Mouse (Mus musculus) skeletal muscle tissue, adult 2 months (tissue): ENCODE data around the gene Loxl3.

ENCODE experiments used
- DNase-seq: peaks from one replicate; pipeline ENCODE4 v3.0.0-alpha.2; 2012; ENCODE audit warnings: low read depth, low spot score

The Loxl3 gene

DNA sequence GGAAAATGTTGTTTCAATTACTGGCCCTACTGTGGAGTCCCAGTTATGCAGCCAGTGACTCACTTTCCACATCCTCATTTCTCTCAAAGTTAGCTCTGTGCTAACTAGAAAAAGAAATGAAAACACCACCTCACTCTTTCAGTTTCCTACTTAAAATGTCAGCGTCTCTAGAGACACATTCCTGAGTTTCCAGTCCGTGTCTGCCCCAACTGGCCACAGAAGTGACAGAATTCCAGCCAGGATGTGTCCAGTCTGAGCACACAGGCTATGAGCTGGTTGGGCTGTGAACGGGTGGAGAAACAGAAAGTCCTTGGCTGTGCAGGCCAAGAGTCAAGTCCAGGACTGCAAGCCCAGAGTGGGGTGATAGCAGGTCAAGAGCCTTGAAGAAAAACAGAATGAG, 16.8 kb upstream of the Loxl3 start:
- peak; percentile 90 for DNase-seq

DNA sequence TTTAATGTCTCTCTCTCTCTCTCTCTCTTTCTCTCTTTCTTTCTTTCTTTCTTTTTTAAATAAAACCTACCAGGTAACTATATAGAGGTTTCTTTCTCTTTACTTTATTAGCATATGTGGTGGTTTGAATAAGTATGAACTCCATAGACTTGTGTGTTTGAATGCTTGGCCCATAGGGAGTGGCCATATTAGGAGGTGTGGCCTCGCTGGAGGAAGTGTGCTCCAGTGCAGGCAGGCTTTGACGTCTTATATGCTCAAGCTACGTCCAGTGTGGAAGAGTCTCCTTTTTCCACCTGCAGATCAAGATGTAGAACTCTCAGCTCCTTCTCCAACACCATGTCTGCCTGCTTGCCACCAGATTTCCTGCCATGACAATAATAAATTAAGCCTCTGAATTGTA, 14.9 kb upstream of the Loxl3 start:
- DNase-seq = no peak

DNA sequence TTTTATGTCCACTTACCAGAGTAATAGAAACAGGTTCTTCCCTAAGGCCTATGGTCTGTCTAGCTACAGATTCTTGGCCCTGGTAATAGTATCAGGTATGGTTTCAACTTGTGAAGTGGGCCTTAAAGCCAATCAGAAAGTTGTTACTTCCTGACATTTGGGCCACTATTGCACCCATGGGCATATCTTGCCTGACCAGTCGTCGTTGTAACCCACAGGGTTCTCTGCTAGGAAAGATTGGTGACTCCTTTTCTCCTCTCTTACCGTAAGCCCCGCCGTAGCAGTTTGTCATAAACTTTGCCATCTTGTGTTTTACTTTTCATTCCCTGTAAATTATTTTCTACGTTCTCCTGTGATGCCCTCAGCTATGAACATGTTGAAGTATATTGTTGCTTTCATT, 13.9 kb upstream of the Loxl3 start:
- no peak for DNase-seq

DNA sequence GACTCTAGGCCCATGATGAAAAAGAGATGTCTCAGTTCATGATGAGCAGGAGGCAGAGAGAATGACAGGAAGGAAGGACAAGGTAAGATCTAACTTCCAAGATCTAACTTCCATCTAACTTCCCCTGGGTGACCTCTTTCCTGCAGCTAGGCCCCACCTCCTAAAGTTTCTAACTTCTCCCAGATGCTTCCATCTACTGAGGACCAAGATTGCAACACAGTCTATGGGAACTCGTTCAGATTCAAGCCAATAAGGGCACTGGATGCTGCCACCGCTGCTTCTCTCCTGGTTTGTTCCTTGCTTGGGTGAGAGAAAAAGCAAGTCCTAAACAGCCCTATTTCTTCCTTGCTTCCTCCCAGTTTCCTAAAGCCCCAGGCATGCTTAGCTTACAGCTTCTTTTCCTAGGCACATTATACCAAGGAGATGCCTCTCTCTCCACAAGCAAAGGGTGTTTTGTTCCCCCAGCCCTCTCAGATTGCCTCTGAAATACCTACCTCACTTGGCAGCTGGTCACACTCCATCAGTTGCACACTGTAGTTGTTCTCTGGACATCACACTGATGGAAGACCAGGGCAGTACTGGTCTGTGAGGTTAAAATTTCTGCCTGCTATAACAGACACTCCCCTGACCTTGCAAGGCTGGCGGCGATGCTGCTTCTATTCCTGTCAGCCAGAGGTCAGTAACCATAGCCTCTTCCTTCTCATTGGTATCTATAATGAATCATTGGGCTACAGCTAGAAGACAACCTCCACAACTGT, 13.0 kb upstream of the Loxl3 start:
- no peak for DNase-seq

DNA sequence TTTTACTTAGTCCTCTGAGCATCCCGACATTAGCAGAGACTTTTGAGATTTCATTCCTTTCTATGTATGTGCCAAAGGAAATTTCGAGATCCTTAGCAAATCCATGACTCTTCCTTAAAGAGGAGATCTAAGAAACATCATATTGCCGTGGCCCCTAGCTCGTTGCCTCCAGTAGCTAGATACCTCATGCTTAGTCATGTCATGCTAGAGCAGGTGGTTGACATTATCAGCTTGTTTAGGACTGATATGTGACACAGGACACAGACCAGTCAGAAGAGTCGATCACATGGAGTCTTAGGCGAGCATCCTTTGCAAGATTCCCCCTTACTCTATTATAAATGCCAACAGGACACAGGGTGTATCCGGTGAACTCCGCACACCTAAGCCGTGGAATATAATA, 11.0 kb upstream of the Loxl3 start:
- no peak for DNase-seq

DNA sequence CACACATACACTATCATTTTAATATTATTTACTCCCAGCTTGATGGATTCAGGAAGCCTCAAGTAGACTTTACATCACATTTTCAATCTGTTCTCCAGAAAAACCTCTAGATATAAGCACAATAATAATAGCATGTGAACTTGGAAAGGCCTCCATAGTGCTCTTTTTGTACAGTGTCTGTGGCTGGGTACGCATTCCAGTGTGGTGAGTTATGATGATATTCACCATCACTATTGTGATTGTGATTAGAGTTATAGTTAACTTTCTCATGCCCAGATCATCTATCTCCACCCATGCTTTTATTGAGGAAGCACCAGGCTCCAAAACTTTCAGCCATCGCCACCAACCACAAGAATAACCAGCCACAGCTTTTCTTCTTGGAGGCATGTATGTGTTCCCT, 10.2 kb upstream of the Loxl3 start:
- DNase-seq = no peak

DNA sequence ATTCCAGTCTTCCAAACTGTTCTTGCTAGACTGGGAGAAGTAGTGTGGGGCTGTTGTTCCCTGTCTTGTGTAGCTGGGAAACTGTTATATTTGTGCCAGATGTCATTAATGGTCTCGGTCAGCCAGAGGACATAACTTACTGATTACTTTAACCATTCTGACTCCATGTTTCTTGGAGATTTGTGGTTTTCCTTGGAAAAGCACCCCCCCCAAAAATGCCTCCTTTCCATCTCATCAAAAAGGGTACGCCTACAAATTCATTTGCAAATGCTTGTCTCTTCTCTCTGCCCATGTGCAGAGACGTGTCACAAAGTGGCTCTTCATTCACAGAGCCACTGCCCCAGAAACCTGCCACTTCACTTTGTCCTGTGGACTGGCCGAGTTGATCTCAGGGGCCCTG, 9.6 kb upstream of the Loxl3 start:
- no peak for DNase-seq

DNA sequence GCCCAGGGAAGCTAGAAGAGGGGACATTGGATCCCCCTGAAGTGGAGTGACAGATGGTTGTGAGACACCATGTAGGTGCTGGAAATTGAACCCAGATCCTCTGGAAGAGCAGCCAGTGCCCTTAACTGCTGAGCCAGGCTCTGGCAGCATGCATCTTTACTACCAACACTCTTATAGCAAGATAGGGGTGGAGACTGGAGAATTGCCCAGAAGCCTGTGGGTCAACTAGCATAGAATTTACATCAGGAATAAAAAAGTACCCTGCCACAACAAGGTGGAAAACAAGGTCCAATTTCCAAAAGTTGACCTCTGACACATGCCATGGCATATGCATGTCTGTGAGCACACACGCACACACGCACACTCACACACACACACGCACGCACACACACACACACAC, 8.8 kb upstream of the Loxl3 start:
- no peak for DNase-seq

DNA sequence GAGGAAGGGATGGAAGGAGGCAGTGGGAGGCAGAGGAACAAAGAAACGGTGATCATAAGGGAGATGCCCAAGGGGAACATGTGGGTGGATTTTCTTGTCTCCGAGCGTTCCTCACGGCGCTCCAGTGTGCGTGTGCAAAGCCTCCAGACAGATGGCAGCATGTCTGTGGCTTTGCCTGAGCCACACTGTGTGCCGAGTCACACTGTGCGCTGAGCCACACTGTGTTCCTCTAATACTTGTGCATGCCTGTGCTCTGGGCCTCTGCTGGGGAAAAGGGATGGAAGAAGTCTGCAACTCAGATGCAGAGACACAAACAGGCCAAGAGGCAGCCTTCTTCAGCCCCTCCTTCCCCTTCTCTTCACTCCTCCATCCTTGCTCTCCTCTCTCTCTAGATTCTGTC, 6.7 kb upstream of the Loxl3 start:
- no peak for DNase-seq

DNA sequence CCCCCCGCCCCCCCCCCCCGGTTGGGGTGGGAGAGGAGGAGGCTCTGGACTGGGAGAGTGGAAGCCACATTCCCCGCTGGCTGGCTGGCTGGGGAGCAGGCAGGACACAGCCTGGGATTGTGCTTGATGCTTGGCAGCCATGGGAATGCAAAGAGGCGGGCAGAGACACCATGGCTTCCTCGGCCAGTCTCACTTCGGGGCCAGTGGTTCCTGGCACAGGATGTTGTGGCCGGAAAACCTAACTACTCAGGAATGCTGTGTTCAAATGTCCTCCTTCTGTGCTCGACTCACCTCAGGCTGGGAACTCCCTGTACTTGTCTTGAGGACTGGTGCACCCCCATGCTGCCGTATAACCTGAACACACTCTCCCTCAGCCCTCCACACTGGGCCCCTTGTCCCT, 6.3 kb upstream of the Loxl3 start:
- DNase-seq = no peak

DNA sequence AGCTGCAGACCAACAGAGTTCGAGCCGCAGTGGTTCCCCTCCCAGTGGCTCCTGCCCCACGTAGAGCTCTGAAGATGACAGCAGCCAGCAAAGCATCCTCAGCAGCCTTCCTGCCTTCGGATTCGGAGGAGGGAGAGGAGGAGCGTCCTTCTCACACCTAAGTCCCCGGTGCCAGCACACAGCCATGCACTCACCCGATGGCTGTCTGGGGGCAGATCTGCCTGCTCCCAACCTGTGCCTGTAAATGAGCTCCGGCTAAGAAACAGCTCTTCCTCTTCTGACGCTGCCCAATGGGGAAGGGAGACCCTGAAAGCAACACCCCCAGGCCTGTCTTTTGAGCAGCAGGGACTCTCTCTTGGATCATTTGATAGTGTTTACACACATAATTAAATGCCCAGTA, 4.2 kb upstream of the Loxl3 start:
- DNase-seq = no peak

DNA sequence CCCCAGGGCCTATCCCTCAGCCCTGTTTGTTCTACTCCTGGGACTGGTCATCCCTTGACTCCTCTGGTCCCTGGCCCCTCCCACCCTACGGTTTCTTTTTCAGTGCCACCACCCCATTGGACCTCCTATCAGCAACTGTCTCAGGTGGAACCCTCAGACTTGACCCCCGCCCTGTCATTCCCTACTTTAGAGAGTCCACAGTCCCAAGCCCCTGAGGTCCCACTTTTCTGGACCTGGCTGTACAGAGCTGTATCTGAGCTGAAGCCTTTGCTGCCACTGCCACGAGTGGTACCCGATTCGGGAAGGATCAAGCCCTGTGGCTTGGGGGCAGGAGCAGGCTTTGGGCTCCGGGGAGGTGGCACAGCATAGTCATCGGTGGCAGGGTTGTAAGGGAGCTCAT, 2.9 kb upstream of the Loxl3 start:
- DNase-seq = no peak

DNA sequence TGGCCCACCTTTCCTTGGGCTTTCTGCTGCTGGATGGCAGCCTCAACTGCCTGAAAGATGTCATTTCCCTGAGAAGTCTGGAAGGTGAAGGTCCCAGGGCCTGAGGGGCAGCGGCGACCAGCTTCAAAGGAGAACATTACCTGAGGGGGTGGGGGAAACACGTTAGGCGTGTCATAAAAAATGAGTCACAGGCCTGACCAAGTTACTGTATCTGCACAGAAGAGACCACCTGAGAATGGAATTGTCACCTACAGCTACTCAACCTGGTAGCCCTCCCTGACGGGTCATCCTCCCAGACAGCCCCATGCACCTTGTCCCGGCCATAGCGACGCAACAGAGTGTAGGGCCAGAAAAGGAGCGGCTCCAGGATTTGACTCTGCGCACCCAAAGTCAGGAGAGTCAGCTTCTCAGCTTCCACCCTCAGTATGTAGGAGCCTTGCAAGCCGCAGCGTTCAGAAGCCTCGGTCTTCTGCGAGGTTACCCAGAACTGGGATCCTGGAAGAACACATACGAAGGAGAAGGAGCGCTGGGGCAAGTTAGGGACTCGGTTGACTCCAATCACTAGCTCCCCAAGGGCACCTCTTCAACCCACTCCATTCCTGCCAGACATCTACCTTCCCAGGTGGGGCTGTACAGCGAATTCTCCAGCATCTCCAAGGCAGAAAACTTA, 1.9 kb upstream of the Loxl3 start:
- no peak for DNase-seq

DNA sequence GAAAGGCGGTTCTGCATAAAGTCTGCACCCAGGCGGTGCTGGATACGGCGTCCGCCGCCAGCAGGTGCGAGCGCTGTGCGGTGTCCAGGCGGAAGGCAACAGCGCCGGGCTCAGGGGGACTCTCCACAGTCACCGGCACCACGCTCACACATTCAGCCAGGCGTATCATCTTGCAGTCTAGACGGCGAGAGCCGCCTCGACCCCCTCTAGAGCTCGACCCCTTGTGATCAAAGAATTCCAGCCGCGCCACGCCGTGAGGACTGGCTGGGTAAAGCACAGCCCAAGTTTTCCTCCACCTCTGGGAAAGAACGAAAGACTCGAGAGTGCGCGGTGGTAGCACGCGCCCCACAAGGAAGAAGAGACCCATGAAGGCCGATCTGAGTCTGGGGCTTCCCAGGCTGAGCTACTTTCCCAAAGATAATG, 1.2 kb upstream of the Loxl3 start:
- no peak for DNase-seq

DNA sequence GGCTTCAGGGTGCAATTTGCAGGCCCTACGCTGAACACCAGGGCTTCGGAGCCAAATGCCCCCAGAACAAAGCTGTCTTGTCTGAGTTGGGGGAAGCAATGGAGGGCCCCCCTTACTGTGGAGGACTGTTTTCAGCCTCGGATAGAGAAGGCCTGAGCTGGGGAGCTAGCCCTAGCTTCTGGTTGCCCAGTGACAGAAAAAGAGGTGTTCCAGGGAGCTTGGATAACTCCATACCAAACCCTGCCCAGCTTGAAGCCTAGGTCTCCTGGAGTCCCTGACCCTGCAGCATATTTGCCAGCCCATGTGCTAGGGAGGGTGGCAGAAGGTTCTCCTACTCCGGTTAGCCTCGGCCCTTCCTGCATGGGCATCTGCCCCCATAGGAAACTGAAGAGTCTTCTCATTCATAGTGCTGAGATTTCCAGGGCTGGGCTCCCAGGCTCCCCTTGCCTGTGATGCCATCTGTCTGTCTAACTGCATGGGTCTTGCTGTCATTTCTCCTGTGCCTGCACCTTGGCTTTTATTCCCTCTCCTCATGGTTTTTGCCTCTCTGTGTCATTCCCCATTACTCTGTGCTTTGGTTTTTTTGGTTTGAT, 586 bp downstream of the Loxl3 start:
- DNase-seq = no peak

DNA sequence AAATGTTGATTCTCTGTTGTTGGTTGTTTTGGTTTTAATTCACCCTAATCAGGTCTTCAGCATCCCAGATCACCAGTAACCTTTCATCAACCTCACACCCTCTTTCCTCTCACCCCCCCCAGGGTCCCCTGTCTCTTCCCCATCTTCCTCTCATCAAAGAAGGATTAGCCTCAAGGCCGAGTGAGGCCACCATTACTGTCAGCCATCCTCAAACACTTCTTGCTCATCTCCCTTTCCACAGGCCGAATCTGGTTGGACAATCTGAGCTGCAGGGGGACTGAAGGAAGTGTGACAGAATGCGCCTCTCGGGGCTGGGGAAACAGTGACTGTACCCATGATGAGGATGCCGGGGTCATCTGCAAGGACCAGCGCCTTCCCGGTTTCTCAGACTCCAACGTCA, 3.2 kb downstream of the Loxl3 start:
- DNase-seq = no peak

DNA sequence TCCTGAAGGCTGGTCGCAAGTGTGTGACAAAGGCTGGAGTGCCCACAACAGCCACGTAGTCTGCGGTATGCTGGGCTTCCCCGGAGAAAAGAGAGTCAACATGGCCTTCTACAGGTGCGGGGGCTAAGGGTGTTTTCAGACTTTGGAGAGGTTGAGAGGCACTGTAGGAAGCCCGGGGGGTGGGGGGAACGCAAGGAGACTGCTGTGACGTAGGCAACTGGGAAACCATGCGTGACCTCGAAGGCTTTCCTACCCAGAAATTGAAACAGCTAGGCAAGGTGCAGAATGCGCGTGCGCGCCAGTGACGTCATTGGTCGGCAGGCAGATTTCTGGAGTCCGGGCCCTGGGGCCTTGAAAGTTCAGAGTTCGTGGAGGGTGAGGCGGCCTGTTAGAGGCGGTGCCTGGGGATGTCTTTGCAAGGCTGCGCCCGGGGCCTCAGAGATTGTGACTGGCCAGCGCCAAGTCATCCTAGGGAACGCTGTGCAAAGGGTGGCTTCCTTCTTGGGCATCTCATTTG, 4.6 kb downstream of the Loxl3 start:
- DNase-seq = peak; percentile 88

DNA sequence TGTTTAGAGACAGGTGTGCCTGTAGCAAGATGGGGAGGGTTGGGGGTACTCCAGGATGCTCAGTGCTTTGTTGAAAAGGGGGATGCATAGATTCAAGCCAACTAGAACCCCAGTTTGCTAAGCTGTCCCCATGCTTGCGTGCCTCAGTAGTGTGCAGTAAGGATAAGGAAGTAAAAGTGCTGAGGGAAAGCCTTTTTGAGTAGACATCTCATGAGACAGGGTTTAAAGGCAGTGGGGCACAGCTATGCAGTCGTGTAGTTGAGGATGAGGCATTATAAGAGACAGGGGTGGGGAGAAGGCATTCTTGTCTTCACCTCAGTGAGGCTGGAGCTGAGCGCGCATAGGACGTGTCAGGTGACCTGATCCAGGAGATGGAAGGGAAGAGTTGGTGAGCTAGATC, 6.6 kb downstream of the Loxl3 start:
- DNase-seq = no peak

DNA sequence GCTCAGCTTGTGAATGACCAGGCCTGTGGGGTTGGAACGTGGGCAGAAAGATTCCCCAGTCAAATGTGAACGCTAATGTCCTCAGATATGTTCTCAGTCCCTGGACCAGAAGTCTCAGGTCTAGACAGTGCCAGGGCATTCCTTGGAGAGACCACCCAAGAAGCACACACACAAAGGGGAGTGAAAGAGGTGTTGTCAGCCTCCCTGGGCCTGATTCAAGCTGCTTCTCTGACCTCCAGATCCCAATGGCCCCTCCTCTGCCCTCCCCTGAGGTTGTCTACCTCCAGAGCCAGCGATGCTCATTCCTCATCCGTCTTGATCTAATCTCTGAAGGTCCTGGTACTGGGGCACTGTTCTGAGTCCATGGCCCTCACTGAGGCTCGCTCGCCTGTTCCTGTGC, 9.6 kb downstream of the Loxl3 start:
- DNase-seq = no peak

DNA sequence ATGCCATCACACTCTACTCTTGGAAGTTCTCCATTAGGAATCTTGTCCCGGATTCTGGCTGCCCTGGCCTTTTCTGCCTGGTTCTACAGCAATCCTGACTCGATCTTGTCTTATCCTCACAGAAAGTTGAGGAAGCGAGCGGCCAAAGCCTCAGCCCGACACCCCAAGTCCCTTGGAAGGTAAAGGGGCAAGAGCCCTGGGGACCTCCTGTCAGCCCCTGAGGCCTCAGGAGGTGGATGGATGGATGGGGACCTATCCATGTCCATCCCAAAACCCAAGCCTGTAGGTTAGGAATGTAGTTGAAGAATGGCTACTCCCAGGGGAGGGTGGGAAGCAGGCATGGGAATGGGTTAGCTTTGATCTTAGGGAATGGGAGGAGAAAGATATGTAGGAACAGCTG, 10.0 kb downstream of the Loxl3 start:
- DNase-seq = no peak

DNA sequence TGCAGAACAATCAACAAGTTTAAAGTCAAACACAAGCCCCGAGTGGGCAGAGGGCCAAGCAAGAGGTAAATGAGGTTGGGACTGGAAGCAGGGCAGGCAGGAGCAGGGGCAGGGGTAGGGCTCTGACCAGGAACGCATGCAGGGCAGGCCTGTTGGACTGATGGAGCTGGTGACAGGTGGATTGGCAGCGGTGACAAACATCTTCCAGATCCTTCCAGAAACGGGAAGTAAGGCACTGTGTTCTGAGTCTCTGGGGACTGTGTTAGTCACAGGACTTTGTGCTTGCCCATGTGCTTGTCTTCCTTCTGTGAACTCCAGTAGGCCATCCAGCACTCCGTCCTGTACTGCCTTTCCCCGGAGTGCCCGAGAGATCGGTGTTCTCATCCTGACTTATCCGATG, 10.8 kb downstream of the Loxl3 start:
- no peak for DNase-seq

DNA sequence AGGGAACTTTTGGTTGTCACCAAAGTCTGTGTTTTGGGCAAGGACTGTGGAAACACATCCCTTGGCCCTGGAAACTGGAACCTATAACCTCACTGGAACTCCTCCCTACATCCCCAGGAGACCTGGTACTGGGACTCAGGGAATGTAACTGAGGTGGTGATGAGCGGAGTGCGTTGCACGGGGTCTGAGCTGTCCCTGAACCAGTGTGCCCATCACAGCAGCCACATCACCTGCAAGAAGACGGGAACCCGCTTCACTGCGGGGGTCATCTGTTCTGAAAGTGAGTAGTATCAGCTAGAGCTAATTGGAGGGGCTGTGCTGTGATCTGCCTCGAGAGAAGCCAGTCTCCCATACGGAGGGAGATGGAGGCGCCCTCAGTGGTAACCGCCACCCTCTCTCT, 15.4 kb downstream of the Loxl3 start:
- no peak for DNase-seq
